ENCODE assay signal across 8 mouse cellular contexts in genomic region chr17:86812029-86812428, GRCm38 (mm10). TPM values are rescaled to one million over a fixed set of nuclear protein-coding genes. Genes with fewer than 3 reads are reported as not detected.
DNase-seq lines count a peak whose midpoint lies in the region; ATAC-seq and TF ChIP-seq lines count a peak whose summit lies in the region.

No protein-coding gene starts in this region.

- H3K36me3 ChIP-seq in forebrain, embryonic 13.5 days (ENCODE audit: poor library complexity, severe bottlenecking): no peaks in the 10 kb centered on the region
- H3K36me3 ChIP-seq in forebrain, embryonic 12.5 days (replicated peaks): no peaks in the 10 kb centered on the region
- H3K36me3 ChIP-seq in limb, embryonic 13.5 days: no peaks in the 10 kb centered on the region
- no peaks in the 10 kb centered on the region for H3K36me3 ChIP-seq in limb, embryonic 10.5 days
- no peaks in the 10 kb centered on the region for H3K36me3 ChIP-seq in limb, embryonic 14.5 days (ENCODE audit: control insufficient read depth, insufficient read depth, low read length)

- H3K4me2 ChIP-seq in forebrain, embryonic 13.5 days: no peak overlapping the region
- no peak overlapping the region for H3K4me2 ChIP-seq in forebrain, embryonic 12.5 days
- H3K4me2 ChIP-seq in limb, embryonic 13.5 days (replicated peaks): no peak overlapping the region; the same call in 1 of the 2 replicates
- no peak overlapping the region for H3K4me2 ChIP-seq in limb, embryonic 14.5 days (replicated peaks; ENCODE audit: low read depth, low read length, severe bottlenecking)

- H3K4me3 ChIP-seq in forebrain, embryonic 13.5 days: no peak overlapping the region
- H3K4me3 ChIP-seq in forebrain, embryonic 12.5 days (replicated peaks): no peak overlapping the region
- H3K4me3 ChIP-seq in limb, embryonic 13.5 days: no peak overlapping the region
- no peak overlapping the region for H3K4me3 ChIP-seq in limb, embryonic 10.5 days
- H3K4me3 ChIP-seq in limb, embryonic 14.5 days (replicated peaks; ENCODE audit: low read length): no peak overlapping the region

- TF ChIP-seq POLR2A in limb, embryonic 14.5 days (IDR thresholded peaks at IDR 0.05; ENCODE audit: borderline replicate concordance, extremely low read depth, insufficient read depth, insufficient read length): no peak

- H3K9me3 ChIP-seq in forebrain, embryonic 13.5 days (replicated peaks): no peaks in the 10 kb centered on the region
- H3K9me3 ChIP-seq in forebrain, embryonic 12.5 days: no peaks in the 10 kb centered on the region
- no peaks in the 10 kb centered on the region for H3K9me3 ChIP-seq in limb, embryonic 13.5 days
- no peaks in the 10 kb centered on the region for H3K9me3 ChIP-seq in limb, embryonic 10.5 days (replicated peaks)
- H3K9me3 ChIP-seq in limb, embryonic 14.5 days (ENCODE audit: control insufficient read depth, low read length): no peaks in the 10 kb centered on the region

- H3K9ac ChIP-seq in forebrain, embryonic 13.5 days: no peak overlapping the region
- H3K9ac ChIP-seq in forebrain, embryonic 12.5 days: no peak overlapping the region
- H3K9ac ChIP-seq in limb, embryonic 13.5 days: 0 out of 2 replicates have a peak overlapping the region, but pooled peaks have one; percentile 35
- H3K9ac ChIP-seq in limb, embryonic 14.5 days (ENCODE audit: low read depth, low read length, severe bottlenecking): peak overlapping the region; percentile 17; the same call in 1 of the 2 replicates

- DNase-seq in limb, embryonic 10.5 days (ENCODE audit: low spot score): no peak
- DNase-seq in cerebellum, adult 8-10 months: peak; percentile 11
- peak; percentile 79 for DNase-seq in limb, embryonic 14.5 days (ENCODE audit: low spot score)

- no peaks in the 10 kb centered on the region for H3K4me1 ChIP-seq in forebrain, embryonic 13.5 days
- H3K4me1 ChIP-seq in forebrain, embryonic 12.5 days: 0 out of 2 replicates have a peak, but pooled peaks cover 3% of the 10 kb centered on the region
- H3K4me1 ChIP-seq in limb, embryonic 13.5 days: no peaks in the 10 kb centered on the region
- H3K4me1 ChIP-seq in limb, embryonic 10.5 days: peaks cover 9% of the 10 kb centered on the region; the same call in 1 of the 2 replicates
- 0 out of 2 replicates have a peak, but pooled peaks cover 3% of the 10 kb centered on the region for H3K4me1 ChIP-seq in limb, embryonic 14.5 days (ENCODE audit: control insufficient read depth, insufficient read depth, low read length)

- H3K27ac ChIP-seq in forebrain, embryonic 13.5 days: no peak overlapping the region
- no peak overlapping the region for H3K27ac ChIP-seq in forebrain, embryonic 12.5 days
- H3K27ac ChIP-seq in limb, embryonic 13.5 days: no peak overlapping the region
- H3K27ac ChIP-seq in limb, embryonic 10.5 days: no peak overlapping the region
- no peak overlapping the region for H3K27ac ChIP-seq in limb, embryonic 14.5 days (replicated peaks; ENCODE audit: low read depth, low read length)

- no peaks in the 10 kb centered on the region for H3K27me3 ChIP-seq in forebrain, embryonic 13.5 days
- H3K27me3 ChIP-seq in forebrain, embryonic 12.5 days: no peaks in the 10 kb centered on the region; the same call in 1 of the 2 replicates
- H3K27me3 ChIP-seq in limb, embryonic 13.5 days: peaks cover 9% of the 10 kb centered on the region; the same call in 1 of the 2 replicates
- H3K27me3 ChIP-seq in limb, embryonic 10.5 days (ENCODE audit: low read depth, poor library complexity, severe bottlenecking): no peaks in the 10 kb centered on the region
- H3K27me3 ChIP-seq in limb, embryonic 14.5 days (ENCODE audit: control insufficient read depth, insufficient read depth, low read length): no peaks in the 10 kb centered on the region

- under 1% methylated on average over 4 of the region's 4 CpGs for WGBS in forebrain, embryonic 13.5 days
- 0% methylated on average over 4 of the region's 4 CpGs for WGBS in forebrain, embryonic 12.5 days
- under 1% methylated on average over 4 of the region's 4 CpGs for WGBS in limb, embryonic 13.5 days
- WGBS in limb, embryonic 10.5 days: 4% methylated on average over 4 of the region's 4 CpGs
- 3% methylated on average over 4 of the region's 4 CpGs for WGBS in limb, embryonic 14.5 days

- ATAC-seq in forebrain, embryonic 13.5 days: peak; percentile 50; the same call in 1 of the 2 replicates
- ATAC-seq in forebrain, embryonic 12.5 days (ENCODE audit: low FRiP score): no peak
- ATAC-seq in limb, embryonic 13.5 days (ENCODE audit: low FRiP score, low read depth): no peak
- ATAC-seq in limb, embryonic 14.5 days (ENCODE audit: low FRiP score, low read depth): 0 out of 2 replicates have a peak, but pooled peaks have one; percentile 30
- no peak for ATAC-seq in monocyte, adult 5-6 weeks (replicated peaks; ENCODE audit: insufficient number of reproducible peaks, low FRiP score, low TSS enrichment, poor library complexity, severe bottlenecking)
- ATAC-seq in granulocyte monocyte progenitor cell, adult 5-6 weeks (replicated peaks; ENCODE audit: poor library complexity, severe bottlenecking): no peak

RNA-seq across cellular contexts. Expression of gene Epas1, which starts 58.5 kb away (rescaled TPM):
- polyA plus RNA-seq in forebrain, embryonic 13.5 days (2015; fragmentation: Nextera tagmentation; extraction: Ambion mirVana): 3.2 and 3.5 TPM in 2 replicates
- polyA plus RNA-seq in forebrain, embryonic 12.5 days (2016; fragmentation: Nextera tagmentation; extraction: Ambion mirVana): 2.8 and 3.3 TPM in 2 replicates
- 2.8 and 3.4 TPM in 2 replicates for polyA plus RNA-seq in limb, embryonic 13.5 days (2015; fragmentation: Nextera tagmentation; extraction: Ambion mirVana)
- 2.8 and 2.9 TPM in 2 replicates for polyA plus RNA-seq in limb, embryonic 10.5 days (2016; fragmentation: Nextera tagmentation; extraction: Ambion mirVana)
- polyA plus RNA-seq in limb, embryonic 14.5 days (2012; rRNA removed): 11.4 and 13.2 TPM in 2 replicates
- polyA plus RNA-seq in limb, embryonic 14.5 days (2014; fragmentation: Nextera tagmentation; extraction: Ambion mirVana): 8.3 and 8.7 TPM in 2 replicates
- 2.8 to 3.6 TPM in 2 of 3 replicates, not detected in the other for total RNA-seq in monocyte, adult 5-6 weeks (2017)
- total RNA-seq in granulocyte monocyte progenitor cell, adult 5-6 weeks (2014; fragmentation: Nextera tagmentation): 0.49 TPM in 1 of 2 replicates, not detected in the other
- total RNA-seq in granulocyte monocyte progenitor cell, adult 5-6 weeks (2017): under 0.01 and 0.15 TPM in 2 replicates

Comparison
In these comparisons a context has a peak if more than half of its experiments do, and no peak if none do; other contexts are left out.
1. ATAC-seq: peak in forebrain, embryonic 13.5 days (single experiment) and limb, embryonic 14.5 days (single experiment); none in forebrain, embryonic 12.5 days (single experiment), limb, embryonic 13.5 days (single experiment), monocyte, adult 5-6 weeks (single experiment) and granulocyte monocyte progenitor cell, adult 5-6 weeks (single experiment).
2. H3K9ac ChIP-seq: peak in limb, embryonic 13.5 days (single experiment) and limb, embryonic 14.5 days (single experiment); none in forebrain, embryonic 13.5 days (single experiment) and forebrain, embryonic 12.5 days (single experiment).